Mouse (Mus musculus): ENCODE measurements around the gene Zfp719.

- no peak for TF ChIP-seq CTCF (IDR thresholded peaks at IDR 0.05; ENCODE audit: low read depth)
- no peak for TF ChIP-seq EP300 (IDR thresholded peaks at IDR 0.05; ENCODE audit: low read depth)
Observed at GRCm38 (mm10) chr7:43608316-43608824, 29.0 kb downstream of the Zfp719 start.

Data from liver, postnatal 0 days (tissue).